Mouse (Mus musculus) intestine, embryonic 16.5 days (tissue): Measurements from ENCODE around the gene Phlpp1. TPM values are rescaled to one million over a fixed set of nuclear protein-coding genes. Genes with fewer than 3 reads are reported as not detected.
A peak's percentile ranks its signal among the peaks of the same experiment; 100 is the strongest.

Experiments used
- ATAC-seq: fragments of 200-750 bp; cut with Nextera tagmentation; 2 replicates; pipeline ENCODE4 v1.8.0; 2017; ENCODE audit warnings: moderate TSS enrichment, moderate library complexity
- H3K27ac ChIP-seq: fragments of 300-500 bp; sonication (generic); 2 replicates; pipeline ENCODE4 v1.5.1; 2014; ENCODE audit warnings: mild to moderate bottlenecking, low read length
- H3K27me3 ChIP-seq: fragments of 300-500 bp; sonication (generic); replicated peaks from 2 replicates; pipeline ENCODE4 v1.6.1; 2014; ENCODE audit warnings: low read length, control low read depth, mixed read lengths; ENCODE audit not compliant: control insufficient read depth, insufficient read depth
- H3K36me3 ChIP-seq: fragments of 300-500 bp; sonication (generic); 2 replicates; pipeline ENCODE4 v1.6.1; 2014; ENCODE audit warnings: low read length, control low read depth; ENCODE audit not compliant: control insufficient read depth, insufficient read depth
- H3K4me1 ChIP-seq: fragments of 300-500 bp; sonication (generic); 2 replicates; pipeline ENCODE4 v1.6.1; 2014; ENCODE audit warnings: low read length, control low read depth, mixed read lengths; ENCODE audit not compliant: control insufficient read depth, insufficient read depth
- H3K4me2 ChIP-seq: fragments of 300-500 bp; sonication (generic); 2 replicates; pipeline ENCODE4 v1.6.1; 2014; ENCODE audit warnings: low read depth, low read length, control low read depth
- H3K4me3 ChIP-seq: fragments of 300-500 bp; sonication (generic); 2 replicates; pipeline ENCODE4 v1.5.1; 2014; ENCODE audit warnings: mild to moderate bottlenecking, low read length
- H3K9ac ChIP-seq: fragments of 300-500 bp; sonication (generic); 2 replicates; pipeline ENCODE4 v1.6.1; 2014; ENCODE audit warnings: low read depth, low read length
- H3K9me3 ChIP-seq: fragments of 300-500 bp; sonication (generic); 2 replicates; pipeline ENCODE4 v1.6.1; 2016; ENCODE audit warnings: low read length, control low read depth; ENCODE audit not compliant: control insufficient read depth
- WGBS: fragments of 180-500 bp; shearing (Covaris S2); extraction: QIAGEN DNeasy Blood & Tissue Kit; methylation state at CpG from one replicate; pipeline ENCODE4 v1.1.7; 2014; 5-methylcytosine and 5-hydroxymethylcytosine counted together
- polyA plus RNA-seq: library from polyadenylated mRNA; unstranded; fragments of >200 nt; fragmentation: Nextera tagmentation; extraction: Ambion mirVana; gene quantifications from 2 replicates; pipeline ENCODE4 v1.2.1, GENCODE M21; 2015

Phlpp1 gene
- polyA plus RNA-seq, 1 experiment from 2014 or later = 2.9 TPM

GRCm38 (mm10) chr1:106410858-106411257, 239.3 kb downstream of the Phlpp1 start:
- no peaks in the 10 kb centered on the region for H3K9me3 ChIP-seq
- WGBS = 70% methylated on average over 2 of the region's 2 CpGs
- H3K4me3 ChIP-seq = no peak overlapping the region
- no peak overlapping the region for H3K9ac ChIP-seq
- H3K4me1 ChIP-seq = no peaks in the 10 kb centered on the region
- no peak for ATAC-seq
- H3K36me3 ChIP-seq = no peaks in the 10 kb centered on the region
- no peaks in the 10 kb centered on the region for H3K27me3 ChIP-seq
- H3K27ac ChIP-seq = no peak overlapping the region
- H3K4me2 ChIP-seq = no peak overlapping the region

GRCm38 (mm10) chr1:106425128-106425936, 253.8 kb downstream of the Phlpp1 start:
- no peaks in the 10 kb centered on the region for H3K4me1 ChIP-seq
- no peak overlapping the region for H3K9ac ChIP-seq
- H3K9me3 ChIP-seq = no peaks in the 10 kb centered on the region
- H3K4me2 ChIP-seq = no peak overlapping the region
- H3K27ac ChIP-seq = no peak overlapping the region
- WGBS = 36% methylated on average over 9 of the region's 9 CpGs
- ATAC-seq = no peak; the same call in 1 of the 2 replicates
- H3K27me3 ChIP-seq = no peaks in the 10 kb centered on the region
- no peak overlapping the region for H3K4me3 ChIP-seq
- H3K36me3 ChIP-seq = no peaks in the 10 kb centered on the region

- peak; percentile 76 for ATAC-seq
- Histone ChIP-seq H3K4me3 (no peak overlapping the region), H3K27ac (no peak overlapping the region), H3K9ac (0 out of 2 replicates have a peak overlapping the region, but pooled peaks have one; percentile 14), H3K4me1 (no peaks in the 10 kb centered on the region), H3K9me3 (no peaks in the 10 kb centered on the region), H3K27me3 (no peaks in the 10 kb centered on the region), H3K4me2 (no peak overlapping the region), H3K36me3 (no peaks in the 10 kb centered on the region)
- WGBS = 46% methylated on average over 8 of the region's 8 CpGs
These were observed 256.6 kb downstream of the Phlpp1 start for GRCm38 (mm10) chr1:106428170-106428569.

GRCm38 (mm10) chr1:106428580-106428979, 257.0 kb downstream of the Phlpp1 start:
- WGBS = 50% methylated on average over 4 of the region's 4 CpGs
- ATAC-seq = peak; percentile 75

GRCm38 (mm10) chr1:106433580-106433979, 262.0 kb downstream of the Phlpp1 start:
- Histone ChIP-seq H3K4me2 (no peak overlapping the region), H3K4me1 (no peaks in the 10 kb centered on the region), H3K36me3 (no peaks in the 10 kb centered on the region), H3K4me3 (no peak overlapping the region), H3K27ac (no peak overlapping the region), H3K27me3 (no peaks in the 10 kb centered on the region), H3K9me3 (no peaks in the 10 kb centered on the region), H3K9ac (no peak overlapping the region)
- no peak for ATAC-seq
- WGBS = 68% methylated on average over 2 of the region's 2 CpGs

More at GRCm38 (mm10) chr1:106428580-106428979, 257.0 kb downstream of the Phlpp1 start:
- Histone ChIP-seq H3K27me3 (no peaks in the 10 kb centered on the region), H3K36me3 (no peaks in the 10 kb centered on the region), H3K9ac (0 out of 2 replicates have a peak overlapping the region, but pooled peaks have one; percentile 14), H3K4me2 (no peak overlapping the region), H3K27ac (no peak overlapping the region), H3K4me3 (no peak overlapping the region), H3K9me3 (no peaks in the 10 kb centered on the region), H3K4me1 (no peaks in the 10 kb centered on the region)

Other genes with a start within 250 kb of the Phlpp1 start
- 1.8 and 2.0 TPM in 2 replicates for gene Zcchc2, start 181.3 kb upstream of the Phlpp1 start, polyA plus RNA-seq